ENCODE assay signal across 22 mouse cellular contexts in the genomic region with DNA sequence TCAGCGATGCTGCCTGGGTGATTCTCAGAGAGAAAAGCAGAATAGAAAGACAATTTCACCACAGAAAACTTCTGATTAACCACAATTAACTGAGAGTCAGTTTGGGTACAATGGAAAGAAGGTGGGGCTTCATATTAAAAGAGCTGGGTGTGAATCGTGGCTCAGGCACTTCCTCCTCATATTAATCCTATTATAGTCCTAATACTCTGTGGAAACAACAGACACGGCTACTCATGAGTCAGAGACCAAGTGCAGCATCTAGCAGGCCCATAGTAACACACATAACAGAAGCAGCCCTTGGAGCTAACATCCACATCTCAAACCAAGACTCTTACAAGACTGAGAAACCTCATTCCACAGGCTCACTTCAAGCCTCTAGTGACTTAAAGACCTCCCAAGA. TPM values are rescaled to one million over a fixed set of nuclear protein-coding genes. Genes with fewer than 3 reads are reported as not detected.
DNase-seq lines count a peak whose midpoint lies in the region; ATAC-seq lines count a peak whose summit lies in the region.
"Had no signal": no experiment of that assay in that cellular context is flagged by ENCODE, and none has a peak within 500 bp of the region (broad histone marks: within the 10 kb centered on the region; RNA-seq: fewer than 3 reads in every experiment).

No protein-coding gene starts in this region.

- DNase-seq in frontal cortex, postnatal 10 days (ENCODE audit: low spot score in 2 of 2) = no peak
- DNase-seq in gastrocnemius, adult 18-20 months (ENCODE audit: low spot score) = no peak
- no peak for DNase-seq in urinary bladder, postnatal 36 days (ENCODE audit: low spot score in 2 of 2)
- DNase-seq in thymus, postnatal 36 days = no peak
- DNase-seq: adrenal gland, postnatal 10 days; B cell, adult 2 months; cerebellum, adult 11-12 months; cerebellum, adult 9-10 months; cerebellum, postnatal 25 days; forebrain, postnatal 0 days; gastrocnemius, postnatal 10 days; heart, adult 18-20 months; heart, postnatal 14 days; kidney, adult 18-20 months had no signal

- ATAC-seq in CD4-positive, CD25-positive, alpha-beta regulatory T cell, adult 4 months = peak; percentile 8
- ATAC-seq in common myeloid progenitor, adult 5-6 weeks (replicated peaks; ENCODE audit: low read depth, poor library complexity, severe bottlenecking) = peak; percentile 26; the same call in 1 of the 2 replicates
- peak; percentile 29 for ATAC-seq in megakaryocyte progenitor cell, adult 5-6 weeks (replicated peaks; ENCODE audit: poor library complexity)
- ATAC-seq: forebrain, embryonic 13.5 days; forebrain, postnatal 0 days; hindbrain, postnatal 0 days; intestine, embryonic 15.5 days had no signal

RNA-seq across cellular contexts. Expression of a gene that starts 24.7 kb away (rescaled TPM):
- polyA plus RNA-seq in CD4-positive, CD25-positive, alpha-beta regulatory T cell, adult 4 months (2017; shearing (Covaris generic)) = not detected
- total RNA-seq in common myeloid progenitor, adult 5-6 weeks (2017) = 1.4 and 1.6 TPM in 2 replicates
- 0.25 TPM in 1 of 2 replicates, not detected in the other for total RNA-seq in megakaryocyte progenitor cell, adult 5-6 weeks (2015)
- total RNA-seq in megakaryocyte progenitor cell, adult 5-6 weeks (2017) = 0.14 and 0.67 TPM in 2 replicates
- not detected for total RNA-seq in gastrocnemius, adult 18-20 months (2021)
- total RNA-seq: CH12.LX; gastrocnemius, postnatal 10 days; heart, postnatal 14 days had no signal
- polyA plus RNA-seq: forebrain, embryonic 13.5 days; forebrain, postnatal 0 days; heart, embryonic 15.5 days had no signal
